Mouse (Mus musculus): ENCODE results near the gene Pip5k1b. TPM values are rescaled to one million over a fixed set of nuclear protein-coding genes. Genes with fewer than 3 reads are reported as not detected.

Gene Pip5k1b
- polyA plus RNA-seq, 1 experiment from 2014 or later: 1.6 TPM

DNA sequence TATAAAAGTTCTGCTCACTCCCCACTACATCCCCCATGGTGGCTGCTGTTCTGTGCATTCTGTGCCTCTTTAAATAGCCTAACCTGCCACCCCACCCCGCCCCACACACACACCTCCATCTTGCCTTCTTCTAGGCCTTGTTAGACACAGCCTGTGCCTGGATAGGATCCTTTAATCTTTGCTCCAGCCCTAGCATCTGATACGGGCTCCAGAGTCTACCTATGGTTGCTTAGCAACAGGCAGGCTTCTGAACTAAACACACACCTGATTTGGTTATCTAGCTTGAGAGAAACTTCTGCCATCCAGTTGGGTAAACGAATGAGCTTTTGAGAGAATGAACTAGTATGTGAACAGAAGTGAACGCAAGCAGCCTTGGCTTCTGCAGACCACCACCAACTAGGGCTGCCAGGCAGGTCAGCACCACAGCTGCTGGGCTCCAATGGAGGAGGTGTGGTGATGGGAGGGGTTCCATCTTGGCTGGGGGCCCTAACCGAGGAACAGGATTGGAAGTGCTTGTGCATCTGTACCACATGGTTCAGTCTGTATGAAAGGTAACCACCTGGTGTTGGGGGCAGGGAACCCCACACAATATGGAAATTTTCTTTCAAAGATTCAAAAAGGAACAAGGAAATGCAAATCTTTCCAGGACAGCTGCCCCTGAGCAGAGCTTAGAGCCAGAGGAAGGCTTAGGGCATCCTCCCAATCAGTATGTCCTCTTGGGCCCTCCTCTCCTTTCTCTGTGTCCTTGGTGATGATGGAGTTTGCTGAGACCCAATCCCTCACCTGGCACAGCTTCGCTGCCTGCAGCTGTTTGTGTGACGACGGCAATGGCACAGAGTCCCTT, 139.7 kb downstream of the Pip5k1b start:
- Histone ChIP-seq H3K9ac (replicated peaks; ENCODE audit: low read length) (no peak overlapping the region), H3K4me1 (ENCODE audit: control insufficient read depth, insufficient read depth, low read length) (no peaks in the 10 kb centered on the region), H3K27me3 (ENCODE audit: control insufficient read depth, insufficient read depth, low read length) (no peaks in the 10 kb centered on the region), H3K4me2 (ENCODE audit: low read depth, low read length) (no peak overlapping the region), H3K36me3 (replicated peaks; ENCODE audit: control insufficient read depth, insufficient read depth, low read depth, low read length) (no peaks in the 10 kb centered on the region), H3K4me3 (ENCODE audit: low read depth, low read length) (no peak overlapping the region), H3K27ac (replicated peaks; ENCODE audit: low read depth, low read length) (no peak overlapping the region), H3K9me3 (replicated peaks; ENCODE audit: control insufficient read depth, low read length) (no peaks in the 10 kb centered on the region)
- WGBS: 82% methylated on average over 8 of the region's 8 CpGs
- DNase-seq (ENCODE audit: low spot score): no peak
- no peak for ATAC-seq (replicated peaks; ENCODE audit: insufficient number of reproducible peaks, low FRiP score, low TSS enrichment, low read depth)

DNA sequence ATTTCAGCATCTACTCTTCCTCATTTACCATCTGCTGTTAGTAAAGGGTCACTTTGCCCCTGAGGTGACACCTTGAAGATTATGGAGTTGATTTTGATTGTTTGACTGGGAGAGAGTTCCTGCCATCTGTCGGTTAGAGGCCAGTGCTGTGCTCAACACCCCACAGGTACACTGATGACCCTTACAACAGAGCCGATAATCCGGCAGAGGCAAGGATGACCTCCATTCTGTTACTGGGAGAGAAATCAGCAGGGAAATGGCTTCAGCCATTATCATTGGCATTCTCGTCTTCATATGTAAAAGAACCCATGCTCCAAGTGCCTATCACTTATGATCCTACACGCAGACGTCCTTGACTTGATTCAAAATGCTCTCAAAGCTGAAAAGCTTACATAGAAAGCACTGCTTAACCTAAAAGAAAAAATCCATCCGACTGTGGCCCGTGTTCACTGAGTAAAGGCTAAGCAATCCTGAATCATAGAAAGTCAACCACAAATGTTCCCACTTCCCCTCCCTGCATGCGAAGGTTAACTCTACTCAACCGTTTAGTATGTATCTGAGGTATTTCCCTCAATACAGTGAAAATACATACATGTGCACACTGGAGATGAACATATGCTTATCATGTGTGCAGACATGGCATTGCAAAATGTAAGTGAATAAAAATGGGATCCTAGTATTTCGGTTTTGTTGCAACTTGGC, 146.7 kb downstream of the Pip5k1b start:
- no peak for DNase-seq (ENCODE audit: low spot score)
- no peaks in the 10 kb centered on the region for H3K4me1 ChIP-seq (ENCODE audit: control insufficient read depth, insufficient read depth, low read length)
- no peak overlapping the region for H3K9ac ChIP-seq (replicated peaks; ENCODE audit: low read length)
- H3K9me3 ChIP-seq (replicated peaks; ENCODE audit: control insufficient read depth, low read length): no peaks in the 10 kb centered on the region
- H3K4me3 ChIP-seq (ENCODE audit: low read depth, low read length): no peak overlapping the region
- 84% methylated on average over 11 of the region's 11 CpGs for WGBS
- H3K36me3 ChIP-seq (replicated peaks; ENCODE audit: control insufficient read depth, insufficient read depth, low read depth, low read length): no peaks in the 10 kb centered on the region
- no peak overlapping the region for H3K4me2 ChIP-seq (ENCODE audit: low read depth, low read length)
- H3K27ac ChIP-seq (replicated peaks; ENCODE audit: low read depth, low read length): no peak overlapping the region
- ATAC-seq (replicated peaks; ENCODE audit: insufficient number of reproducible peaks, low FRiP score, low TSS enrichment, low read depth): no peak
- no peaks in the 10 kb centered on the region for H3K27me3 ChIP-seq (ENCODE audit: control insufficient read depth, insufficient read depth, low read length)

DNA sequence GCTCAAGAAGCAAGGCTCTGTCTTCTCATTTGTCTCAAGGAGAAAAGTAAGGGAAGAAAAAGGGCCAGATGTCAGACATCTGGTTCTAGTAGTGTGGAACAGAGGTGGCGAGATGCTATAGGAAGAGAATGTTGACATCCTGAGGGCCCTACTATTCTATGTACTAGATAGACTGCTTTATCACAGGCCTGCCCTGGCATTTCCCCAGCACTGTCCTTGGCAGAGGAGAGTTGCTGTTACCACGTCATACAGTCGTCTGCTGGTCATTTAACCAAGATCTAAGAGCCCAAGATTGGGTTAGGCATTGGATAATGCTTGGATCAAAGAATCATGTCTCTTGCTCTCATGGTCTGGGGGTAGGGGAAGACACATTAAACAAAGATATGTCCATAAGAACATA, 151.0 kb downstream of the Pip5k1b start:
- no peak overlapping the region for H3K9ac ChIP-seq (replicated peaks; ENCODE audit: low read length)
- DNase-seq (ENCODE audit: low spot score) (no peak), ATAC-seq (replicated peaks; ENCODE audit: insufficient number of reproducible peaks, low FRiP score, low TSS enrichment, low read depth) (no peak)
- H3K27ac ChIP-seq (replicated peaks; ENCODE audit: low read depth, low read length): no peak overlapping the region
- H3K4me1 ChIP-seq (ENCODE audit: control insufficient read depth, insufficient read depth, low read length): no peaks in the 10 kb centered on the region
- H3K36me3 ChIP-seq (replicated peaks; ENCODE audit: control insufficient read depth, insufficient read depth, low read depth, low read length): no peaks in the 10 kb centered on the region
- no peak overlapping the region for H3K4me3 ChIP-seq (ENCODE audit: low read depth, low read length)
- no peak overlapping the region for H3K4me2 ChIP-seq (ENCODE audit: low read depth, low read length)
- WGBS: 87% methylated on average over 3 of the region's 3 CpGs
- no peaks in the 10 kb centered on the region for H3K9me3 ChIP-seq (replicated peaks; ENCODE audit: control insufficient read depth, low read length)
- H3K27me3 ChIP-seq (ENCODE audit: control insufficient read depth, insufficient read depth, low read length): no peaks in the 10 kb centered on the region

DNA sequence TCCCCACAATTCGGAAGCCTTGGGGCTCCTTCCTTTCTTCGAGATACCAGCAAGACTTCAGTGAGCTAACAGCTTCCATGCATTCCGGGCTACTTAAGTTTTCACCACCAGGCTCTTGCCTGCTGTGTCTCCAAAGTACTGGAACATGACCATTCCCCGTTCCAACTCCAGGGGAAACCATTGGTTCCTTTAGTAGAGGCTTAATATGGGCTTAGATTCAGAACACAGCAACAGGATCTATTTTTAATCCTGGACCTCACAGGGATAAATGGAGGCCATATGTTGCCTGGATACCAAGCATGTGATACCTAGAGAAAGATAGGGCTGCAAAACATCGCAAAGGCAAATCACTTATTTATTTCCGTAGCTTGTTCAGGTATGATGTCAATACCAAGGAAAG, 152.4 kb downstream of the Pip5k1b start:
- 87% methylated on average over 6 of the region's 6 CpGs for WGBS
- no peak overlapping the region for H3K4me2 ChIP-seq (ENCODE audit: low read depth, low read length)
- no peak overlapping the region for H3K27ac ChIP-seq (replicated peaks; ENCODE audit: low read depth, low read length)
- H3K36me3 ChIP-seq (replicated peaks; ENCODE audit: control insufficient read depth, insufficient read depth, low read depth, low read length): no peaks in the 10 kb centered on the region
- no peak for DNase-seq (ENCODE audit: low spot score)
- H3K9ac ChIP-seq (replicated peaks; ENCODE audit: low read length): no peak overlapping the region
- no peaks in the 10 kb centered on the region for H3K27me3 ChIP-seq (ENCODE audit: control insufficient read depth, insufficient read depth, low read length)
- no peak overlapping the region for H3K4me3 ChIP-seq (ENCODE audit: low read depth, low read length)
- no peaks in the 10 kb centered on the region for H3K9me3 ChIP-seq (replicated peaks; ENCODE audit: control insufficient read depth, low read length)
- no peak for ATAC-seq (replicated peaks; ENCODE audit: insufficient number of reproducible peaks, low FRiP score, low TSS enrichment, low read depth)
- no peaks in the 10 kb centered on the region for H3K4me1 ChIP-seq (ENCODE audit: control insufficient read depth, insufficient read depth, low read length)

DNA sequence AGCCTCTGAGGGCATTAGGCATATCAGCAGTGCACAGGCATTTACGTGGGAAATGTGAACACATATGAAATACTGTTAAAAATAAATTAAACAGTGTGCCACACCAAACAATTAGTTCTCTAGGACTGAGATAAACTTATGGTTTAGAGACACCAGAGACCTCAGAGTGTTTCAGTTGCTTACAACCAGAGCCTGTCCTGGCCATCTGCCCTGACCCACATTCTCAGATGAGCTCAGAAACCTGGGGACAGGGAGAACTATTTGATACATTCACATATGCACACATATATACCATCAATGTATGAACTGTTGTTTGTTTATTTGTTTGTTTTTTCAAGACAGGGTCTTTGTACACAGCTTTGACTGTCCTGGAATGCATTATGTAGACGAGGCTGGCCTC, 161.8 kb downstream of the Pip5k1b start:
- Histone ChIP-seq H3K27me3 (ENCODE audit: control insufficient read depth, insufficient read depth, low read length) (no peaks in the 10 kb centered on the region), H3K4me2 (ENCODE audit: low read depth, low read length) (no peak overlapping the region), H3K36me3 (replicated peaks; ENCODE audit: control insufficient read depth, insufficient read depth, low read depth, low read length) (no peaks in the 10 kb centered on the region), H3K27ac (replicated peaks; ENCODE audit: low read depth, low read length) (no peak overlapping the region), H3K4me1 (ENCODE audit: control insufficient read depth, insufficient read depth, low read length) (no peaks in the 10 kb centered on the region), H3K4me3 (ENCODE audit: low read depth, low read length) (no peak overlapping the region), H3K9me3 (replicated peaks; ENCODE audit: control insufficient read depth, low read length) (no peaks in the 10 kb centered on the region), H3K9ac (replicated peaks; ENCODE audit: low read length) (no peak overlapping the region)
- DNase-seq (ENCODE audit: low spot score) (no peak), ATAC-seq (replicated peaks; ENCODE audit: insufficient number of reproducible peaks, low FRiP score, low TSS enrichment, low read depth) (no peak)
- WGBS: 74% methylated on average over 2 of the region's 2 CpGs

DNA sequence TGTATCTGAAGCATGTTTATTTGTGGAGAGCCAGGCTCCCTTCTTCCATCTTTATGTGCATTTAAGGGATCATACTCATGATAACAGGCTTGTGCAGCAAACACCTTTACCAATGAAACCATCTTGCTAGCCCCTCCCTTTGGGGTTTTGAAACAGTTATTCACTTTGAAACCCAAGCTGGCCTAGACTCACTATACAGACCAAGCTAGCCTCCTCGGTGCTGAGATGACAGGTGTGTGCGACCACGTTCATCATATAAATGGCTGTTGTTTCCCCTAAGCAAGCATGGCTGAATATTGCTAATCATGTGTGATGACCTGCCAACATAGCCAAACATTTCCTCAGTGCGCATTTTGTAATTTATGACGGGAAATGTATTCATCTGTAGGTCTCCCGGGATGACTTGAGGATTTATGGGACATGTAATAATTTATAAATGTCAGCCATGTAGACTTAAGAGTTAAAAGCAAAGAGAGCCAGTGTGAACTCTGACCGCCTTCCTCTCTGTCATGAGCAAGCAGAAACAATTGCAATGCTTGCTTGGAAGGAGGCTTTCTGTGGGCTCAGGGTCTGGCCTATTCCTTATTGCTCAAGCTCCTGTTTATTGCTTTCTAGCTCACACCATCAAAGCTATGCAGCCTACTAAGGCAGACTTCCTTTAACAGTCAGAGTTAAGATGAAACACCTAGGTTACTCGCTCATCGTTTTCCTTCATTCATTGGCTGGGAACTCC, 164.0 kb downstream of the Pip5k1b start:
- 86% methylated on average over 9 of the region's 9 CpGs for WGBS
- H3K4me2 ChIP-seq (ENCODE audit: low read depth, low read length): no peak overlapping the region
- no peak for DNase-seq (ENCODE audit: low spot score)

DNA sequence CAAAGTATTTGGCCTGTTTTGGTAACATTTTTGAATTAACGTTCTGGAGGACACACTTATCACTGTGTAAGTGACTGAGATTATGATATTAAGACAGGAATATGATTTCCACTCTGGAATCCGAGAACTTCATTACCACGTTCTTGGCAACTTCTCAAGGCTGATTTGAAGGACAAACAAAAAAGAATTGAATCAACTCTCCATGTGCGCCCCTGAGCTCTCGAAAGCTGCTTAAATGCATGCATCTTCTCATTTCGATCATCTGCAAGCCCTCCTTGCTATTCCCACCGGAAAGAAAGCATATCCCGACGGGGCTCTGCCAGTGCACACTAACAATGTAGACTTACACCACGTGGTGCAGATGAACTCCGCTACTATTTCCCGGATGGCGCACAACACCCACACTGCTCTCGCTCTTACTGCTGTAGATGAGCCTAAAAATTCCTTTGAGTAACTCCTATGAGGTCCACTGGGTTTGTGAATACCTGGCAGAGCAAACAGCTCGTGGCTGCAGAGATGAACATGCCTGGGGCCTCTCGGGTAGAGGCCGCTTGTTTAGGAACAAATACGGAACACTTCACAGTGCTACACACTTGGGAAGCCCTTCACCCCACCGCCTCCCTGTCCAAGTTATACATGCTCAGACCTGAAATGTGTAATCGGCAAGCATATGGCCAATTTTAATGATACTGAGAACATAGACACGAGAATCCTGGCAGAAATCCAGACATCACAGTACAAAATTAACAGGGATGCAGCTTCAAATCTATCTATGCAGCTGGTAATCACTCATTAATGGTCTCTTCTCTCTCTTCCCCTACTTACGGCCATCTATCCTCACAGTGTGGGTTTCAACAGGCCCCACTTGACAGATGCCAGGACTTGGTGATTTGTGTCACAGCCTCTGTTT, 168.5 kb downstream of the Pip5k1b start:
- 90% methylated on average over 22 of the region's 22 CpGs for WGBS
- Histone ChIP-seq H3K4me2 (ENCODE audit: low read depth, low read length) (no peak overlapping the region), H3K4me1 (ENCODE audit: control insufficient read depth, insufficient read depth, low read length) (no peaks in the 10 kb centered on the region), H3K4me3 (ENCODE audit: low read depth, low read length) (no peak overlapping the region), H3K36me3 (replicated peaks; ENCODE audit: control insufficient read depth, insufficient read depth, low read depth, low read length) (no peaks in the 10 kb centered on the region), H3K9ac (replicated peaks; ENCODE audit: low read length) (no peak overlapping the region), H3K9me3 (replicated peaks; ENCODE audit: control insufficient read depth, low read length) (no peaks in the 10 kb centered on the region), H3K27me3 (ENCODE audit: control insufficient read depth, insufficient read depth, low read length) (no peaks in the 10 kb centered on the region), H3K27ac (replicated peaks; ENCODE audit: low read depth, low read length) (no peak overlapping the region)
- no peak for DNase-seq (ENCODE audit: low spot score)
- ATAC-seq (replicated peaks; ENCODE audit: insufficient number of reproducible peaks, low FRiP score, low TSS enrichment, low read depth): no peak

More for the DNA sequence above, 164.0 kb downstream of the Pip5k1b start:
- H3K27ac ChIP-seq (replicated peaks; ENCODE audit: low read depth, low read length): no peak overlapping the region
- H3K9ac ChIP-seq (replicated peaks; ENCODE audit: low read length): no peak overlapping the region
- no peak overlapping the region for H3K4me3 ChIP-seq (ENCODE audit: low read depth, low read length)
- H3K9me3 ChIP-seq (replicated peaks; ENCODE audit: control insufficient read depth, low read length): no peaks in the 10 kb centered on the region
- no peaks in the 10 kb centered on the region for H3K4me1 ChIP-seq (ENCODE audit: control insufficient read depth, insufficient read depth, low read length)
- no peaks in the 10 kb centered on the region for H3K36me3 ChIP-seq (replicated peaks; ENCODE audit: control insufficient read depth, insufficient read depth, low read depth, low read length)
- H3K27me3 ChIP-seq (ENCODE audit: control insufficient read depth, insufficient read depth, low read length): no peaks in the 10 kb centered on the region
- no peak for ATAC-seq (replicated peaks; ENCODE audit: insufficient number of reproducible peaks, low FRiP score, low TSS enrichment, low read depth)

Measured in embryonic facial prominence, embryonic 11.5 days (tissue).